In the genomic region with DNA sequence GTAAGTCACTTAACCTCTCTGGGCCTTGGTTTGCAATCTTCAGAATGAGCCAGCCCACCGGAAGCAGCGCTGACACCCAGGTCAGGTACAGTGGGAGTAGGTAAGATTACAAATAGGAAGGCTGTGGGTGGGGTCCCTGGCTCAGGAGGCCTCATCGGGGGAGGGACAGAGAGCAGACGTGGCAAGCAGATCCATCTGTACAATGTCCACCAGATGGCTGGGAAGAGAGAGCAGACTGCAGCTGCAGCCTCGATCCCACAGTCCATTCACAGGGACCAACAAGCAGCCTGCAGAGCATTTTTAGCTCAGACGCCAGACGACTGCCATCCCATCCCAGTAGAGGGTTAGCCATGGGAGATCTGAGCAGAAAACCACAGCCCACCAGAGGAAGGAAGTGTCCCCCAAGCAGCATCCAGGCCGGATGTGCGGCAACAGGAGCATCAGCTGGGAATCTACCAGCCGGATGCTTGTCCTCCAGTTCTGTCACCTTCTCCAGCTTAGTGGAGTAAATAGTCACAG, we compare ENCODE assay signal across 9 mouse cellular contexts. TPM values are rescaled to one million over a fixed set of nuclear protein-coding genes. Genes with fewer than 3 reads are reported as not detected.
DNase-seq lines count a peak whose midpoint lies in the region; ATAC-seq lines count a peak whose summit lies in the region.
"Had no signal": no experiment of that assay in that cellular context is flagged by ENCODE, and none has a peak within 500 bp of the region (broad histone marks: within the 10 kb centered on the region; RNA-seq: fewer than 3 reads in every experiment).

No protein-coding gene starts in this region.

- H3K9ac ChIP-seq in limb, embryonic 11.5 days (ENCODE audit: low read length), result no peak overlapping the region
- H3K9ac ChIP-seq in neural tube, embryonic 14.5 days (replicated peaks; ENCODE audit: low read depth, low read length), result peak overlapping the region; percentile 32; the same call in 1 of the 2 replicates

- DNase-seq in heart, embryonic 10.5 days (ENCODE audit: low spot score), result no peak
- no peak for DNase-seq in heart, adult 9 months (ENCODE audit: low spot score in 2 of 2)
- DNase-seq in MN1 (ENCODE audit: low spot score), result peak; percentile 62
- no peak for DNase-seq in limb, embryonic 11.5 days (ENCODE audit: low spot score)
- DNase-seq in cerebellum, adult 9-11 months, result no peak
- DNase-seq in layer of hippocampus, postnatal 14 days (ENCODE audit: low spot score in 2 of 2), result no peak

- WGBS in heart, embryonic 10.5 days, result 31% methylated on average over 10 of the region's 10 CpGs
- 49% methylated on average over 10 of the region's 10 CpGs for WGBS in limb, embryonic 11.5 days
- 34% methylated on average over 10 of the region's 10 CpGs for WGBS in neural tube, embryonic 14.5 days

- peaks cover 53% of the 10 kb centered on the region for H3K4me1 ChIP-seq in heart, embryonic 10.5 days
- peaks cover 22% of the 10 kb centered on the region for H3K4me1 ChIP-seq in limb, embryonic 11.5 days (ENCODE audit: control insufficient read depth, insufficient read depth, low read length)
- peaks cover 50% of the 10 kb centered on the region for H3K4me1 ChIP-seq in neural tube, embryonic 14.5 days (ENCODE audit: control insufficient read depth, insufficient read depth, low read length)

- peak overlapping the region; percentile 36 for H3K4me3 ChIP-seq in heart, embryonic 10.5 days
- no peak overlapping the region for H3K4me3 ChIP-seq in limb, embryonic 11.5 days (ENCODE audit: low read depth, low read length)
- peak overlapping the region; percentile 79 for H3K4me3 ChIP-seq in neural tube, embryonic 14.5 days (ENCODE audit: low read depth, low read length)

- 0 out of 2 replicates have a peak, but pooled peaks cover 3% of the 10 kb centered on the region for H3K36me3 ChIP-seq in heart, embryonic 10.5 days
- no peaks in the 10 kb centered on the region for H3K36me3 ChIP-seq in limb, embryonic 11.5 days (ENCODE audit: control insufficient read depth, insufficient read depth, low read length)
- no peaks in the 10 kb centered on the region for H3K36me3 ChIP-seq in neural tube, embryonic 14.5 days (ENCODE audit: control insufficient read depth, insufficient read depth, low read length)
- H3K36me3 ChIP-seq: G1E had no signal

- no peaks in the 10 kb centered on the region for H3K9me3 ChIP-seq in heart, embryonic 10.5 days
- H3K9me3 ChIP-seq in limb, embryonic 11.5 days (ENCODE audit: control insufficient read depth, low read length), result no peaks in the 10 kb centered on the region
- H3K9me3 ChIP-seq in neural tube, embryonic 14.5 days (ENCODE audit: control insufficient read depth, low read length), result no peaks in the 10 kb centered on the region
- H3K9me3 ChIP-seq: G1E had no signal

- H3K4me2 ChIP-seq in limb, embryonic 11.5 days (ENCODE audit: low read depth, severe bottlenecking), result peak overlapping the region; percentile 20; the same call in 1 of the 2 replicates
- peak overlapping the region; percentile 87 for H3K4me2 ChIP-seq in neural tube, embryonic 14.5 days (ENCODE audit: low read depth, low read length)

- peaks cover 17% of the 10 kb centered on the region for H3K27me3 ChIP-seq in heart, embryonic 10.5 days (ENCODE audit: insufficient read depth, poor library complexity, severe bottlenecking)
- H3K27me3 ChIP-seq in limb, embryonic 11.5 days (ENCODE audit: control insufficient read depth, insufficient read depth, low read length), result no peaks in the 10 kb centered on the region
- H3K27me3 ChIP-seq in neural tube, embryonic 14.5 days (ENCODE audit: control insufficient read depth, insufficient read depth, low read length), result no peaks in the 10 kb centered on the region

- ATAC-seq in granulocyte monocyte progenitor cell, adult 5-6 weeks (replicated peaks; ENCODE audit: poor library complexity, severe bottlenecking), result peak; percentile 55
- ATAC-seq in limb, embryonic 11.5 days (ENCODE audit: insufficient number of reproducible peaks, low FRiP score, low TSS enrichment, low read depth), result no peak
- ATAC-seq in neural tube, embryonic 14.5 days (ENCODE audit: low read depth), result no peak

- H3K27ac ChIP-seq in heart, embryonic 10.5 days, result peak overlapping the region; percentile 6; the same call in 1 of the 2 replicates
- H3K27ac ChIP-seq in limb, embryonic 11.5 days (replicated peaks; ENCODE audit: low read depth, low read length), result 0 out of 2 replicates have a peak overlapping the region, but pooled peaks have one; percentile 12
- H3K27ac ChIP-seq in neural tube, embryonic 14.5 days (ENCODE audit: low read depth, low read length), result 0 out of 2 replicates have a peak overlapping the region, but pooled peaks have one; percentile 12

RNA-seq across cellular contexts. Expression of a gene that starts 2.7 kb away (rescaled TPM):
- 55.7 and 62.0 TPM in 2 replicates for polyA plus RNA-seq in heart, embryonic 10.5 days (2016; fragmentation: Nextera tagmentation; extraction: Ambion mirVana)
- total RNA-seq in granulocyte monocyte progenitor cell, adult 5-6 weeks (2014; fragmentation: Nextera tagmentation), result 136 and 152 TPM in 2 replicates
- total RNA-seq in granulocyte monocyte progenitor cell, adult 5-6 weeks (2017), result 127 and 150 TPM in 2 replicates
- polyA plus RNA-seq in limb, embryonic 11.5 days (2014; fragmentation: Nextera tagmentation; extraction: Ambion mirVana), result 181 and 197 TPM in 2 replicates
- 228 and 232 TPM in 2 replicates for polyA plus RNA-seq in neural tube, embryonic 14.5 days (2014; fragmentation: Nextera tagmentation; extraction: Ambion mirVana)
- 100 to 1,000 TPM; 103 to 114 TPM for total RNA-seq in layer of hippocampus, postnatal 14 days (2021)

RNA-seq across cellular contexts. Expression of a gene that starts 24.5 kb away (rescaled TPM):
- 9.6 and 10.1 TPM in 2 replicates for polyA plus RNA-seq in heart, embryonic 10.5 days (2016; fragmentation: Nextera tagmentation; extraction: Ambion mirVana)
- total RNA-seq in granulocyte monocyte progenitor cell, adult 5-6 weeks (2014; fragmentation: Nextera tagmentation), result 2.5 and 5.3 TPM in 2 replicates
- 3.5 and 6.7 TPM in 2 replicates for total RNA-seq in granulocyte monocyte progenitor cell, adult 5-6 weeks (2017)
- 5.3 and 6.6 TPM in 2 replicates for polyA plus RNA-seq in limb, embryonic 11.5 days (2014; fragmentation: Nextera tagmentation; extraction: Ambion mirVana)
- 15.3 and 15.5 TPM in 2 replicates for polyA plus RNA-seq in neural tube, embryonic 14.5 days (2014; fragmentation: Nextera tagmentation; extraction: Ambion mirVana)
- 1 to 10 TPM; 8.2 to 8.4 TPM for total RNA-seq in layer of hippocampus, postnatal 14 days (2021)

RNA-seq across cellular contexts. Expression of a gene that starts 59.4 kb away (rescaled TPM):
- polyA plus RNA-seq in heart, embryonic 10.5 days (2016; fragmentation: Nextera tagmentation; extraction: Ambion mirVana), result 14.5 and 19.8 TPM in 2 replicates
- total RNA-seq in granulocyte monocyte progenitor cell, adult 5-6 weeks (2014; fragmentation: Nextera tagmentation), result 7.5 and 11.2 TPM in 2 replicates
- 2.2 and 3.9 TPM in 2 replicates for total RNA-seq in granulocyte monocyte progenitor cell, adult 5-6 weeks (2017)
- 7.0 and 10.3 TPM in 2 replicates for polyA plus RNA-seq in limb, embryonic 11.5 days (2014; fragmentation: Nextera tagmentation; extraction: Ambion mirVana)
- polyA plus RNA-seq in neural tube, embryonic 14.5 days (2014; fragmentation: Nextera tagmentation; extraction: Ambion mirVana), result 8.1 and 8.9 TPM in 2 replicates
- total RNA-seq in layer of hippocampus, postnatal 14 days (2021), result 10 to 100 TPM; 16.2 to 19.5 TPM
